Mouse (Mus musculus) neutrophil, adult 5-6 weeks (primary cell): Measurements from ENCODE around the gene Olfr992. TPM values are rescaled to one million over a fixed set of nuclear protein-coding genes. Genes with fewer than 3 reads are reported as not detected.
"Not testable (repeated sequence)": the region's sequence is repeated elsewhere in the genome, so short reads cannot be mapped to it uniquely, and the experiment has no call there.

Source experiments
- ATAC-seq: fragments of 151-379, 151-347 bp; 2 replicates; pipeline ENCODE4 v1.8.0; 2017; ENCODE audit warnings: mild to moderate bottlenecking, moderate TSS enrichment; ENCODE audit not compliant: insufficient number of reproducible peaks, poor library complexity, low FRiP score, severe bottlenecking; ENCODE audit errors: extremely low read depth
- total RNA-seq: library from RNA; stranded (forward); fragments of 200-1000 nt; gene quantifications from 2 replicates; pipeline ENCODE4 v1.2.3, GENCODE M21; 2017

Olfr992 gene
- not detected in 2 replicates for total RNA-seq

DNA sequence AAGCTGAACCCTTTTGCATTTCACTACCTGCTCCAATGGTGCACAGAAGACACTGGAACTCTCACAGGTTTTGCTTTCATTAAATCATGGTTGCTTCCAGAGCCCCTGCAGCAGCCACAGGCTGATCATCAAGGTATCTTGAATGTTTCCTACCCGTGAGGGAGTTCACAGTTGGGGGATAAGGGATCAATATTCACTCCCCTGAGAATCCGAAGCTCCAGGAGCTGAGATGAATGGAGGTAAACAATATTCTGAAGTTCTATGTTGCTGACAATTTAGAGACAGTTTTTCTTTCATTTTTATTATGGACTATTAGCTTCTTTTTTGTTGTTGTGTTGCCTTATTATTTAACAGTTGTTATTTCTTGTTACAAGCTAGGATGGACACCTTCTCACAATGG is at the start of gene Olfr992:
Olfr992 (minus strand) TSS at position 101 of the 400 bp plus-strand sequence.
- ATAC-seq = no peak

DNA sequence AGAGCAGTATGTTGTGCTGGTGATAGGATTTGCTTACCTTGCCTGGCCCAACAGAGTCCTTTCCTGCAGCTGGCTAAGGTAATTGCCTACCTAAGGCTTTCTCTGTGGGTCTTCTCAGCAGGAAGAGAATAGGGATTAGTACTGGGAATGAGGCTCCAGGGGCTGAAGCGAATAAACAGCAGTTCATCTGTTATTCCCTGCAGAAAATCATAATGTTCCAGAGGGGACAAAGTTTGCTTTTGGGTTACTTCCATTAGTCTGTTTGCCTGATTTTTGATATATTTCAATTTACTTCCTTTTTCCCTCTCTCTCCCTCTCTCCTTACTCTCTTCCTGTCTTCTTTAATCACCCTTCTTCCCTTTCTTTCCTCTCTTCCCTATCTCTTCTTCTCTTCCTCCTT is 34.3 kb upstream of the Olfr992 start, which contains the start of gene Olfr995:
Olfr995 (minus strand) TSS at position 101 of the 400 bp plus-strand sequence.
- no peak for ATAC-seq

DNA sequence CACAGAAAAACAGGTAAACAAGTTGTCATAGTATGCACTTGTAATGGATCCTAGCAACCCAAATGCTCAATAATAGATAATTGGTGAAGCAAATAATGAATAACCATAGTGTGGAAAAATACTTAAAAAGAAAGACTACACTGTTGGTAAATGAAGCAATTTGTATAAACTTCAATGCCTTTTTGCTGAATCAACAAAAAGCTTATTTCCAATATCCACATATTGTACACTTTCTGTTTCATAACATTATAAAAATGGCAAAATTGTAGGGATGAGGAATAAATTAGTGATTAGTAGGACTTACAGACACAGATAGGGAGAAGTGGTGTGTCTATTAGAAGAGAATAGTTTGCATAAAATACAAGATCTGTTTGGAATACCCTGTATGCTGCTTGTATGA is 33.3 kb upstream of the Olfr992 start:
- no peak for ATAC-seq

DNA sequence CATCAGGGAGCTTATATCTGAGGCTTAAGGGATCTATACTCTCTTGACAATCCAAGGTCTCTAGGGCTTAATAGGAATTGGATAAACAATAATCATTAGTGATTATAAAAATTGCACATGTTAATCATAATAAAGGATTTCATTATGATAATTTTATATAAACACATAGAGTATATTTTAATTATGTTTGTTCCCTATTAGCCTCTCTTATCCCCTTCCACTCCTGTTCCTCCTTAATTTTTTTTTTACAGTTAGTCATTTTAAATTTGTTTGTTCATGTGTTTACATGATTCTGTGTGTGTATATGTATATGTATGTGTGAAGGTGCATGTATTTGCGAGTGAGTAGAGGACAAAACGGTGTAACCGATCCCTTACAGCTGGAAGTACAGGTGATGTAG is 27.1 kb upstream of the Olfr992 start, which contains the start of gene Olfr994:
Olfr994 (minus strand) TSS at position 101 of the 400 bp plus-strand sequence.
- no peak for ATAC-seq

DNA sequence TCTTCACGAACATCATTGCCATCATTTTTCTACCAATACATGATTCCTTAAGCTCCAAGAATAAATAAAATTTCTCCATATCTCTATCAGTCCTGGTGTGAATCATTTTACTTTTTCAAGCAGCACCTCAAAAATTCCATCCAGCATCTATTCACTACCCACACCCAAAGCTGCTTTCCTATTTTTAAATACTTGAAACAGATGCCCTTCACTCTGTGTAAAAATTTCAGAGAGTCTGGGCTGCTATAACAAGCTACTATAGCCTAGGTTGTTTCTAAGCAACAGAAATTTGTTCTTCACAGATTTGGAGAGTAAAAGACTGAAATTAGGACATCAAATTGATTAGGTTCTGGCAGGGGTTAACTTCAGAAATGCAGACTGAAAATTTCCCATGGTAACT is 16.6 kb upstream of the Olfr992 start:
- no peak for ATAC-seq

DNA sequence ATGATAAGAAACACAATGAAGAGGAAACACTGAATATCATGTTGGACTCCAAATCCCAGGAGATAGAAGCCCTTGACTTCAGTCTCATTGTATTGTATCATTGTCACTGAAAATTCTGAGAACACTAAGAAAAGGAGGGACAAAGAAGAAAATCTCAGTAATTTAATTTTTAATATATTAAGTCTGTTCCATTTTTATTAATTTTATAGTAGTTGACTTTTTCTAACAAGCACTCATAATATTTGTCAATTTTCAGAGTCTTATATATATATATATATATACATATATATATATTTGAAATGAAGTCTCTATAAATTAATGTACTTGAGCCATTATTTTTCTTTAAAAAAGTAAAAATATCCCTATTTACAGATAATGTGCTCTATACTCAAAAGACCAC is 5.5 kb upstream of the Olfr992 start, which contains the start of gene Olfr993:
Olfr993 (minus strand) TSS at position 101 of the 400 bp plus-strand sequence.
- ATAC-seq = no peak

DNA sequence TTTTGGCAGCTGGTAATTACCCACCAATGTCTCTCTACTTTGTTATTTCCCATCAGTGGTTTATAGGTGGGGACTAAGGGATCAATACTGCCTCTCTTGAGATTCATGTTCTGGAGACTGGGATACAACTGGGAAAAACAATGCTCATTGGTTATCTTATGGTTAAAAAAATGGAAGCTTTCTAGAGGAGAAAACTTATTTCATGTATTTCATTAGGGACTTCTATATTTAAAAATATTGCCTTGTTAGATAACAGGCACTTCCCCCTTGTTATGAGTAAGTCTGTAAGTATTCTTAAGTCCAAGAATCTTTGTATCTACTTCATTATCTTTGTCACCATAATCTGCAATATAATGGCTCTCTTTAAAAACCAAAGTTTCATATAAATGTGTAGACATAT is 46.1 kb downstream of the Olfr992 start, which contains the start of gene Olfr988:
Olfr988 (minus strand) TSS at position 101 of the 400 bp plus-strand sequence.
- ATAC-seq = not testable (repeated sequence)

Other genes with a start within 250 kb of the Olfr992 start
- gene Lrrc55, start 212.3 kb downstream of the Olfr992 start, total RNA-seq = not detected in 2 replicates
- gene Olfr987, start 70.2 kb downstream of the Olfr992 start, total RNA-seq = not detected in 2 replicates
- not detected in 2 replicates for gene Olfr988, start 46.2 kb downstream of the Olfr992 start, total RNA-seq
- gene Olfr993, start 5.4 kb upstream of the Olfr992 start, total RNA-seq = not detected in 2 replicates
- 0.23 TPM in 1 of 2 replicates, not detected in the other for gene Olfr994, start 27.0 kb upstream of the Olfr992 start, total RNA-seq
- gene Olfr995, start 34.2 kb upstream of the Olfr992 start, total RNA-seq = not detected in 2 replicates
- gene 4833423E24Rik, start 109.6 kb upstream of the Olfr992 start, total RNA-seq = not detected in 2 replicates
- not detected in 2 replicates for gene Olfr996, start 169.7 kb upstream of the Olfr992 start, total RNA-seq
- not detected in 2 replicates for gene Olfr998, start 179.5 kb upstream of the Olfr992 start, total RNA-seq
- not detected in 2 replicates for gene Olfr1000, start 202.4 kb upstream of the Olfr992 start, total RNA-seq
- not detected in 2 replicates for gene Olfr1002, start 241.2 kb upstream of the Olfr992 start, total RNA-seq